Mouse (Mus musculus) kidney, postnatal 36 days (tissue): Measurements from ENCODE around the gene Slc2a5.

Source experiments
- DNase-seq, 2 experiments: peaks; one replicate each; pipeline ENCODE4 v3.0.0; 2021 to 2022; ENCODE audit warnings: mixed read lengths in 2 of 2

Gene Slc2a5

GRCm38 (mm10) chr4:150119055-150119454, at the start of gene Slc2a5:
Gene Slc2a5, plus strand, starts transcription at chr4:150119283.
- peak in 1 of 2 experiments; percentile 24 for DNase-seq

- peak; percentile 70 to 79 for DNase-seq
These were observed 48.9 kb upstream of the Slc2a5 start for GRCm38 (mm10) chr4:150070136-150070535.

GRCm38 (mm10) chr4:150072416-150073101, 46.5 kb upstream of the Slc2a5 start:
- no peak for DNase-seq

- peak; percentile 54 to 84 for DNase-seq
These were observed 46.0 kb upstream of the Slc2a5 start for GRCm38 (mm10) chr4:150073102-150073473.

- no peak for DNase-seq
These were observed 43.7 kb upstream of the Slc2a5 start for GRCm38 (mm10) chr4:150075350-150075749.

GRCm38 (mm10) chr4:150076147-150076546, 42.9 kb upstream of the Slc2a5 start:
- DNase-seq: no peak

- no peak for DNase-seq
These were observed 40.4 kb upstream of the Slc2a5 start for GRCm38 (mm10) chr4:150078646-150079045.

- no peak for DNase-seq
These were observed 39.8 kb upstream of the Slc2a5 start for GRCm38 (mm10) chr4:150079244-150079643.

GRCm38 (mm10) chr4:150080330-150080967, 38.6 kb upstream of the Slc2a5 start:
- DNase-seq: peak in 1 of 2 experiments; percentile 29

GRCm38 (mm10) chr4:150085366-150085765, 33.7 kb upstream of the Slc2a5 start:
- no peak for DNase-seq

GRCm38 (mm10) chr4:150086841-150087160, 32.3 kb upstream of the Slc2a5 start:
- DNase-seq: no peak

- DNase-seq: peak; percentile 95 to 96
These were observed 31.8 kb upstream of the Slc2a5 start, which contains the start of gene Gpr157 for GRCm38 (mm10) chr4:150087161-150087889. Gene Gpr157, plus strand, starts transcription at chr4:150087365.

GRCm38 (mm10) chr4:150087890-150088530, 31.1 kb upstream of the Slc2a5 start:
- no peak for DNase-seq

GRCm38 (mm10) chr4:150089121-150089520, 30.0 kb upstream of the Slc2a5 start:
- peak; percentile 42 to 45 for DNase-seq

GRCm38 (mm10) chr4:150091887-150092582, 27.0 kb upstream of the Slc2a5 start:
- peak in 1 of 2 experiments; percentile 67 for DNase-seq

- DNase-seq: peak in 1 of 2 experiments; percentile 38
These were observed 26.5 kb upstream of the Slc2a5 start for GRCm38 (mm10) chr4:150092583-150092902.

- DNase-seq: no peak
These were observed 25.3 kb upstream of the Slc2a5 start for GRCm38 (mm10) chr4:150093560-150094462.

- DNase-seq: no peak
These were observed 24.7 kb upstream of the Slc2a5 start for GRCm38 (mm10) chr4:150094463-150094789.

GRCm38 (mm10) chr4:150096309-150096708, 22.8 kb upstream of the Slc2a5 start:
- DNase-seq: no peak

GRCm38 (mm10) chr4:150097847-150098246, 21.2 kb upstream of the Slc2a5 start:
- no peak for DNase-seq

- peak; percentile 75 to 80 for DNase-seq
These were observed 20.2 kb upstream of the Slc2a5 start for GRCm38 (mm10) chr4:150098880-150099279.

- no peak for DNase-seq
These were observed 16.3 kb upstream of the Slc2a5 start for GRCm38 (mm10) chr4:150102822-150103221.
